8 mouse cellular contexts compared by ENCODE assay signal in the genomic region with DNA sequence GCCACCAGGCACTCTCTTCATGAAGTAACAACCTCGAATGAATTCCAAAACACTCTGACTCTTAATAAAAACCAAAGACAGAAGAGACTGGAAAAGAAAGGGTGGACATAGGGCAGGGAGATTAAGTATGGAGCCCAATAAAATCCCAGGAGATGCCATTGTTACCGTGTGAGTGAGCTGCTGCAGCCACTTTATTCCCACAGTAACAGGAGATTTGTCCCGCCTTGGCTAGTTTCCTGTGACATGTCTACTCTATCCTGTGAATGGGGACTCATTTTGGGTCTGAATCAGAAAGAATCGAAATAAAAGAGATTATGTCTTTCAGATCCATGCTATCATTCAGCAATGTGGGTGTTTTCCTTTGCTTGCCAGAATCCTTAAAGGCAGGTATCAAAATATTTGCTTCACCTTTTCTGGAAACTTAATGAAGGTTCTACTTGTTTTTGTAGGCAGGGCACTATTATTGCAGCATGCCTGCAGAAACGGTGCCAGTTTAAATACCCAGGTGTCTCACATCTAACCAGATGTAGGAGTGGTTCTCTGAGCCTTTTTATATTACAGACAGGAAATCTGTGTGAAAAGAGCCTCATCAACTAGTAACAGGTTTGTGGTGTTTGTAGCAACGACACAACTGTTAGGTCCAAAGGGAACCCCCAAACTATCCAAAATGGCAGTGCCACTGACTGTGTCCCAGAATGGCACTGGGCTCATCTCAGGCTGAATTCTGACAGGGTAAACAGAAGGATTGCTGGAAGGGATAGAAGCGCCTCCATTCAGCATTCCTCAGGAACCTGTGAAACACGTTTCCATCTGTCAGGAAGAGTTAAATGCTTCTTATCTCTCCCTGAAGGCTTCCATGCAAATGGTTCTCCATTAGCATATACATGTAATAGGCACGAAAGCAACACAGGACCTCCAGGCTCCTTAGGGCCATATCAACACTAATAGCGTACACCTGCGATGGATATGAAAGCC. TPM values are rescaled to one million over a fixed set of nuclear protein-coding genes. Genes with fewer than 3 reads are reported as not detected.
DNase-seq lines count a peak whose midpoint lies in the region; ATAC-seq and TF ChIP-seq lines count a peak whose summit lies in the region.

No protein-coding gene starts in this region.

- H3K27ac ChIP-seq in gastrocnemius, adult 2 months, result peak overlapping the region; percentile 99
- peak overlapping the region; percentile 95 for H3K27ac ChIP-seq in spleen, adult 2 months (ENCODE audit: insufficient read depth, low read length)
- H3K27ac ChIP-seq in intestine, embryonic 16.5 days (ENCODE audit: low read length), result peak overlapping the region; percentile 94
- peak overlapping the region; percentile 94 for H3K27ac ChIP-seq in stomach, embryonic 15.5 days

- no peak for TF ChIP-seq CTCF in gastrocnemius, adult 2 months (IDR thresholded peaks at IDR 0.05)
- no peak for TF ChIP-seq CTCF in spleen, adult 2 months (IDR thresholded peaks at IDR 0.05; ENCODE audit: extremely low read depth, insufficient read depth, insufficient read length, insufficient replicate concordance)

- intact Hi-C loops in gastrocnemius, adult 2 months (cut with DNase I), result no loop called here

- no peak overlapping the region for H3K9ac ChIP-seq in intestine, embryonic 16.5 days (ENCODE audit: low read depth, low read length)
- no peak overlapping the region for H3K9ac ChIP-seq in stomach, embryonic 15.5 days

- ATAC-seq in intestine, embryonic 16.5 days, result no peak
- ATAC-seq in stomach, embryonic 15.5 days (ENCODE audit: insufficient read depth, low FRiP score, low read depth), result no peak
- no peak for ATAC-seq in granulocyte monocyte progenitor cell, adult 5-6 weeks (replicated peaks; ENCODE audit: poor library complexity, severe bottlenecking)

- 0 out of 2 replicates have a peak, but pooled peaks cover 3% of the 10 kb centered on the region for H3K9me3 ChIP-seq in intestine, embryonic 16.5 days (ENCODE audit: control insufficient read depth, low read length)
- no peaks in the 10 kb centered on the region; the same call in 1 of the 2 replicates for H3K9me3 ChIP-seq in stomach, embryonic 15.5 days

- no peaks in the 10 kb centered on the region for H3K27me3 ChIP-seq in spleen, adult 2 months (ENCODE audit: control insufficient read depth, insufficient read depth, low read length)
- H3K27me3 ChIP-seq in intestine, embryonic 16.5 days (replicated peaks; ENCODE audit: control insufficient read depth, insufficient read depth, low read length), result no peaks in the 10 kb centered on the region
- no peaks in the 10 kb centered on the region for H3K27me3 ChIP-seq in stomach, embryonic 15.5 days (replicated peaks)

- H3K4me1 ChIP-seq in spleen, adult 2 months (ENCODE audit: control insufficient read depth, insufficient read depth, insufficient read length), result peaks cover 32% of the 10 kb centered on the region
- H3K4me1 ChIP-seq in intestine, embryonic 16.5 days (ENCODE audit: control insufficient read depth, insufficient read depth, low read length), result peaks cover 26% of the 10 kb centered on the region
- peaks cover 27% of the 10 kb centered on the region for H3K4me1 ChIP-seq in stomach, embryonic 15.5 days

- no peak overlapping the region for H3K4me2 ChIP-seq in intestine, embryonic 16.5 days (ENCODE audit: low read depth, low read length)
- H3K4me2 ChIP-seq in stomach, embryonic 15.5 days, result no peak overlapping the region

- no peak overlapping the region for H3K4me3 ChIP-seq in gastrocnemius, adult 2 months
- H3K4me3 ChIP-seq in spleen, adult 2 months (ENCODE audit: extremely low read depth, insufficient read depth, insufficient read length), result no peak overlapping the region
- H3K4me3 ChIP-seq in intestine, embryonic 16.5 days (ENCODE audit: low read length), result no peak overlapping the region
- H3K4me3 ChIP-seq in stomach, embryonic 15.5 days (replicated peaks), result no peak overlapping the region

- no peak for TF ChIP-seq POLR2A in spleen, adult 2 months (IDR thresholded peaks at IDR 0.05; ENCODE audit: low read depth, low read length)

- H3K36me3 ChIP-seq in spleen, adult 2 months (ENCODE audit: control insufficient read depth, insufficient read depth, low read length), result no peaks in the 10 kb centered on the region
- H3K36me3 ChIP-seq in intestine, embryonic 16.5 days (ENCODE audit: control insufficient read depth, insufficient read depth, low read length), result no peaks in the 10 kb centered on the region
- no peaks in the 10 kb centered on the region for H3K36me3 ChIP-seq in stomach, embryonic 15.5 days

- WGBS in spleen, adult 2 months, result 55% methylated on average over 11 of the region's 11 CpGs
- 53% methylated on average over 11 of the region's 11 CpGs for WGBS in intestine, embryonic 16.5 days
- WGBS in stomach, embryonic 15.5 days, result 54% methylated on average over 11 of the region's 11 CpGs

- DNase-seq in gastrocnemius, adult 2 months, result no peak
- DNase-seq in gastrocnemius, adult 18-20 months (ENCODE audit: low spot score), result no peak
- DNase-seq in spleen, adult 2 months (ENCODE audit: low read depth in 1 of 2, low spot score in 2 of 2), result no peak
- no peak for DNase-seq in spleen, adult 18-20 months
- DNase-seq in urinary bladder, postnatal 25 days (ENCODE audit: low spot score), result no peak

RNA-seq across cellular contexts. Expression of a gene that starts 55.5 kb away (rescaled TPM):
- 10 to 100 TPM; 40.7 to 48.4 TPM for total RNA-seq in gastrocnemius, adult 2 months (2021)
- 10 to 100 TPM; 29.8 to 39.6 TPM for total RNA-seq in gastrocnemius, adult 18-20 months (2021)
- polyA plus RNA-seq in spleen, adult 2 months (2012; rRNA removed), result 48.6 and 52.5 TPM in 2 replicates
- 40.1 and 41.1 TPM in 2 replicates for polyA plus RNA-seq in intestine, embryonic 16.5 days (2015; fragmentation: Nextera tagmentation; extraction: Ambion mirVana)
- polyA plus RNA-seq in stomach, embryonic 15.5 days (2015; fragmentation: Nextera tagmentation; extraction: Ambion mirVana), result 43.3 and 48.8 TPM in 2 replicates
- 42.3 and 47.5 TPM in 2 replicates for total RNA-seq in granulocyte monocyte progenitor cell, adult 5-6 weeks (2014; fragmentation: Nextera tagmentation)
- total RNA-seq in granulocyte monocyte progenitor cell, adult 5-6 weeks (2017), result 93.8 and 118 TPM in 2 replicates
